ENCODE assay signal across 22 mouse cellular contexts in the genomic region with DNA sequence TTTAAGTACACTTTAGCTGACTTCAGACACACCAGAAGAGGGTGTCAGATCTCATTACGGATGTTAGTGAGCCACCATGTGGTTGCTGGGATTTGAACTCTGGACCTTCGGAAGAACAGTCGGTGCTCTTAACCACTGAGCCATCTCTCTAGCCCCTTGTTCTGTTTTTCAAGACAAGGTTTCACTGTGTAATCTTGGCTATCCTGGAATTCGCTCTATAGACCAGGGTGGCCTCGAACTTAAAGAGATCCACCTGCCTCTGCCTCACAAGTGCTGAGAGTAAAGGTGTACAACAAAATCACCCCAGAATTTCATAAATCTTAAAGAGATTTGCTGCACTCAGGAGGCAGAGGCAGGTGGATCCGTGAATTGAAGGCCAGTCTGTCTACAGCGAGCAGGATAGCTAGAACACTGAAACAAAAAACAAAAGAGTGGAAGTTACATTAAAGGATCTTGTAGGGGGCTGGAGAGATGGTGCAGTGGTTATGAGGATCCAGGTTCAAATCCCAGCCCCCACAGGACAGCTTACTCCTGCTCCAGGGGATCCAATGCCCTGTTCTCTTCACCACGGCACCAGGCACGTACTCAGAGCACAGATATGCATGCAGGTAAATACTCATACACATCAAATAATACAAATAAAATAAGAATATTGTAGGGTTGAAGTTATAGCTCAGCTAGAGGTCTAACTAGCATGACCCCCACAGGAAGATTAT. TPM values are rescaled to one million over a fixed set of nuclear protein-coding genes. Genes with fewer than 3 reads are reported as not detected.
DNase-seq lines count a peak whose midpoint lies in the region; ATAC-seq and TF ChIP-seq lines count a peak whose summit lies in the region.
"Had no signal": no experiment of that assay in that cellular context is flagged by ENCODE, and none has a peak within 500 bp of the region (broad histone marks: within the 10 kb centered on the region; RNA-seq: fewer than 3 reads in every experiment).

No protein-coding gene starts in this region.

- DNase-seq in heart, postnatal 0 days (ENCODE audit: low spot score): peak; percentile 4
- no peak for DNase-seq in heart, postnatal 36 days
- peak; percentile 80 for DNase-seq in midbrain, embryonic 11.5 days (ENCODE audit: low spot score, missing footprints)
- no peak for DNase-seq in midbrain, embryonic 14.5 days
- peak; percentile 90 for DNase-seq in ES-CJ7 (ENCODE audit: low read depth, low spot score)
- no peak for DNase-seq in thymus, postnatal 0 days (ENCODE audit: low spot score)
- DNase-seq: cerebellum, adult 8-10 months; kidney, adult 18-20 months; kidney, postnatal 10 days; right cerebral cortex, adult 18-20 months; thymus, postnatal 14 days had no signal

- H3K36me3 ChIP-seq in heart, postnatal 0 days (replicated peaks; ENCODE audit: control insufficient read depth, insufficient read depth, low read length): no peaks in the 10 kb centered on the region
- H3K36me3 ChIP-seq in midbrain, embryonic 11.5 days (ENCODE audit: control insufficient read depth, insufficient read depth, low read length): no peaks in the 10 kb centered on the region
- H3K36me3 ChIP-seq in midbrain, embryonic 14.5 days (ENCODE audit: control insufficient read depth, insufficient read depth, low read length): no peaks in the 10 kb centered on the region
- H3K36me3 ChIP-seq in kidney, embryonic 16.5 days (ENCODE audit: insufficient read depth, low read length): no peaks in the 10 kb centered on the region
- H3K36me3 ChIP-seq: heart, embryonic 12.5 days; limb, embryonic 15.5 days; lung, embryonic 15.5 days; midbrain, embryonic 12.5 days; neural tube, embryonic 13.5 days had no signal

- TF ChIP-seq EP300 in heart, postnatal 0 days (IDR thresholded peaks at IDR 0.05; ENCODE audit: low read depth): no peak

- H3K4me3 ChIP-seq in heart, postnatal 0 days (ENCODE audit: low read depth, low read length): no peak overlapping the region
- no peak overlapping the region for H3K4me3 ChIP-seq in midbrain, embryonic 11.5 days (ENCODE audit: low read depth, low read length)
- H3K4me3 ChIP-seq in midbrain, embryonic 14.5 days (replicated peaks; ENCODE audit: low read depth, low read length): no peak overlapping the region
- H3K4me3 ChIP-seq in kidney, embryonic 16.5 days (ENCODE audit: low read length): no peak overlapping the region
- H3K4me3 ChIP-seq: heart, embryonic 12.5 days; limb, embryonic 15.5 days; lung, embryonic 15.5 days; midbrain, embryonic 12.5 days; neural tube, embryonic 13.5 days had no signal

- WGBS in heart, postnatal 0 days: 61% methylated on average over 8 of the region's 9 CpGs
- 52% methylated on average over 8 of the region's 9 CpGs for WGBS in midbrain, embryonic 11.5 days
- WGBS in midbrain, embryonic 14.5 days: 51% methylated on average over 8 of the region's 9 CpGs
- WGBS in kidney, embryonic 16.5 days: 61% methylated on average over 8 of the region's 9 CpGs

- no peak for TF ChIP-seq CTCF in heart, postnatal 0 days (IDR thresholded peaks at IDR 0.05; ENCODE audit: low read depth)

- peak overlapping the region; percentile 34 for H3K27ac ChIP-seq in heart, postnatal 0 days (ENCODE audit: low read depth)
- no peak overlapping the region for H3K27ac ChIP-seq in midbrain, embryonic 11.5 days (ENCODE audit: low read depth, low read length)
- no peak overlapping the region for H3K27ac ChIP-seq in midbrain, embryonic 14.5 days (replicated peaks; ENCODE audit: low read depth, low read length)
- no peak overlapping the region for H3K27ac ChIP-seq in kidney, embryonic 16.5 days (ENCODE audit: low read length)
- H3K27ac ChIP-seq: limb, embryonic 15.5 days; lung, embryonic 15.5 days; midbrain, embryonic 12.5 days; neural tube, embryonic 13.5 days; stomach, postnatal 0 days had no signal

- intact Hi-C loops in heart, postnatal 36 days (cut with DNase I): no loop called here

- H3K4me2 ChIP-seq in heart, postnatal 0 days (ENCODE audit: low read depth, low read length): no peak overlapping the region
- H3K4me2 ChIP-seq in midbrain, embryonic 11.5 days: no peak overlapping the region
- H3K4me2 ChIP-seq in midbrain, embryonic 14.5 days (ENCODE audit: low read length): no peak overlapping the region
- H3K4me2 ChIP-seq in kidney, embryonic 16.5 days (replicated peaks; ENCODE audit: low read depth, low read length): no peak overlapping the region
- H3K4me2 ChIP-seq: heart, embryonic 12.5 days; limb, embryonic 15.5 days; lung, embryonic 15.5 days; midbrain, embryonic 12.5 days; neural tube, embryonic 13.5 days had no signal

- H3K9me3 ChIP-seq in heart, postnatal 0 days (replicated peaks; ENCODE audit: control insufficient read depth, low read length): no peaks in the 10 kb centered on the region
- no peaks in the 10 kb centered on the region for H3K9me3 ChIP-seq in midbrain, embryonic 11.5 days (ENCODE audit: control insufficient read depth, low read length)
- no peaks in the 10 kb centered on the region for H3K9me3 ChIP-seq in midbrain, embryonic 14.5 days (ENCODE audit: control insufficient read depth, low read length)
- H3K9me3 ChIP-seq in kidney, embryonic 16.5 days (ENCODE audit: low read length): no peaks in the 10 kb centered on the region
- H3K9me3 ChIP-seq: heart, embryonic 12.5 days; limb, embryonic 15.5 days; lung, embryonic 15.5 days; midbrain, embryonic 12.5 days; neural tube, embryonic 13.5 days had no signal

- H3K9ac ChIP-seq in heart, postnatal 0 days (replicated peaks; ENCODE audit: low read depth, low read length): no peak overlapping the region; the same call in 1 of the 2 replicates
- no peak overlapping the region for H3K9ac ChIP-seq in midbrain, embryonic 11.5 days (ENCODE audit: low read length)
- no peak overlapping the region for H3K9ac ChIP-seq in midbrain, embryonic 14.5 days (replicated peaks; ENCODE audit: low read length)
- H3K9ac ChIP-seq in kidney, embryonic 16.5 days (replicated peaks; ENCODE audit: low read length): no peak overlapping the region
- H3K9ac ChIP-seq: heart, embryonic 12.5 days; limb, embryonic 15.5 days; lung, embryonic 15.5 days; midbrain, embryonic 12.5 days; neural tube, embryonic 13.5 days had no signal

- H3K4me1 ChIP-seq in heart, postnatal 0 days (ENCODE audit: control insufficient read depth, insufficient read depth): peaks cover 14% of the 10 kb centered on the region; the same call in 1 of the 2 replicates
- H3K4me1 ChIP-seq in midbrain, embryonic 11.5 days (ENCODE audit: control insufficient read depth, insufficient read depth, low read length): peaks cover 14% of the 10 kb centered on the region
- H3K4me1 ChIP-seq in midbrain, embryonic 14.5 days (ENCODE audit: control insufficient read depth, insufficient read depth, low read length): peaks cover 16% of the 10 kb centered on the region
- H3K4me1 ChIP-seq in kidney, embryonic 16.5 days (ENCODE audit: insufficient read depth, low read length): peaks cover 20% of the 10 kb centered on the region

- no peaks in the 10 kb centered on the region for H3K27me3 ChIP-seq in heart, postnatal 0 days (ENCODE audit: control insufficient read depth, insufficient read depth, low read length)
- H3K27me3 ChIP-seq in midbrain, embryonic 11.5 days (ENCODE audit: control insufficient read depth, insufficient read depth, low read length): no peaks in the 10 kb centered on the region
- no peaks in the 10 kb centered on the region for H3K27me3 ChIP-seq in midbrain, embryonic 14.5 days (ENCODE audit: control insufficient read depth, insufficient read depth, low read length)
- no peaks in the 10 kb centered on the region for H3K27me3 ChIP-seq in kidney, embryonic 16.5 days (ENCODE audit: insufficient read depth, low read length)
- H3K27me3 ChIP-seq: heart, embryonic 12.5 days; limb, embryonic 15.5 days; lung, embryonic 15.5 days; midbrain, embryonic 12.5 days; neural tube, embryonic 13.5 days had no signal

- ATAC-seq in heart, postnatal 0 days (ENCODE audit: insufficient read depth, low read depth): no peak
- no peak for ATAC-seq in midbrain, embryonic 11.5 days (ENCODE audit: low FRiP score)
- ATAC-seq in midbrain, embryonic 14.5 days (ENCODE audit: low FRiP score, low TSS enrichment): no peak
- ATAC-seq in kidney, embryonic 16.5 days (ENCODE audit: low FRiP score, low TSS enrichment): no peak
- ATAC-seq: activated CD4-positive, CD25-positive, alpha-beta regulatory T cell, adult 4 months; forebrain, embryonic 16.5 days; hindbrain, embryonic 16.5 days had no signal

RNA-seq across cellular contexts. Expression of gene Tmem107, which starts 5.3 kb away (rescaled TPM):
- 10.9 and 25.5 TPM in 2 replicates for total RNA-seq in heart, postnatal 0 days (2014; rRNA removed; ENCODE audit: low replicate concordance)
- polyA plus RNA-seq in heart, postnatal 0 days (2015; fragmentation: Nextera tagmentation; extraction: Ambion mirVana): 18.3 and 24.3 TPM in 2 replicates
- total RNA-seq in heart, postnatal 36 days (2021): 1 to 10 TPM; 4.2 to 6.1 TPM
- 53.5 and 57.7 TPM in 2 replicates for polyA plus RNA-seq in midbrain, embryonic 11.5 days (2014; fragmentation: Nextera tagmentation; extraction: Ambion mirVana)
- 28.0 and 36.5 TPM in 2 replicates for polyA plus RNA-seq in midbrain, embryonic 14.5 days (2014; fragmentation: Nextera tagmentation; extraction: Ambion mirVana)
- 29.8 and 33.2 TPM in 2 replicates for polyA plus RNA-seq in thymus, postnatal 0 days (2015; fragmentation: Nextera tagmentation; extraction: Ambion mirVana)
- polyA plus RNA-seq in kidney, embryonic 16.5 days (2015; fragmentation: Nextera tagmentation; extraction: Ambion mirVana): 61.0 and 68.1 TPM in 2 replicates

RNA-seq across cellular contexts. Expression of gene Vamp2, which starts 12.4 kb away (rescaled TPM):
- 25.2 and 27.9 TPM in 2 replicates for total RNA-seq in heart, postnatal 0 days (2014; rRNA removed; ENCODE audit: low replicate concordance)
- 59.2 and 62.1 TPM in 2 replicates for polyA plus RNA-seq in heart, postnatal 0 days (2015; fragmentation: Nextera tagmentation; extraction: Ambion mirVana)
- total RNA-seq in heart, postnatal 36 days (2021): 10 to 100 TPM; 50.5 to 72.7 TPM
- 72.4 and 73.5 TPM in 2 replicates for polyA plus RNA-seq in midbrain, embryonic 11.5 days (2014; fragmentation: Nextera tagmentation; extraction: Ambion mirVana)
- polyA plus RNA-seq in midbrain, embryonic 14.5 days (2014; fragmentation: Nextera tagmentation; extraction: Ambion mirVana): 258 and 260 TPM in 2 replicates
- polyA plus RNA-seq in thymus, postnatal 0 days (2015; fragmentation: Nextera tagmentation; extraction: Ambion mirVana): 35.9 and 38.5 TPM in 2 replicates
- polyA plus RNA-seq in kidney, embryonic 16.5 days (2015; fragmentation: Nextera tagmentation; extraction: Ambion mirVana): 81.5 and 114 TPM in 2 replicates

RNA-seq across cellular contexts. Expression of gene Borcs6, which starts 16.4 kb away (rescaled TPM):
- 21.3 and 24.1 TPM in 2 replicates for total RNA-seq in heart, postnatal 0 days (2014; rRNA removed; ENCODE audit: low replicate concordance)
- 12.1 and 13.0 TPM in 2 replicates for polyA plus RNA-seq in heart, postnatal 0 days (2015; fragmentation: Nextera tagmentation; extraction: Ambion mirVana)
- 10 to 100 TPM; 16.0 to 17.1 TPM for total RNA-seq in heart, postnatal 36 days (2021)
- 8.8 and 9.8 TPM in 2 replicates for polyA plus RNA-seq in midbrain, embryonic 11.5 days (2014; fragmentation: Nextera tagmentation; extraction: Ambion mirVana)
- 17.3 and 20.1 TPM in 2 replicates for polyA plus RNA-seq in midbrain, embryonic 14.5 days (2014; fragmentation: Nextera tagmentation; extraction: Ambion mirVana)
- 9.8 and 12.4 TPM in 2 replicates for polyA plus RNA-seq in thymus, postnatal 0 days (2015; fragmentation: Nextera tagmentation; extraction: Ambion mirVana)
- 8.0 and 9.1 TPM in 2 replicates for polyA plus RNA-seq in kidney, embryonic 16.5 days (2015; fragmentation: Nextera tagmentation; extraction: Ambion mirVana)

RNA-seq across cellular contexts. Expression of gene Per1, which starts 19.1 kb away (rescaled TPM):
- total RNA-seq in heart, postnatal 0 days (2014; rRNA removed; ENCODE audit: low replicate concordance): 76.8 and 93.5 TPM in 2 replicates
- 8.1 and 9.7 TPM in 2 replicates for polyA plus RNA-seq in heart, postnatal 0 days (2015; fragmentation: Nextera tagmentation; extraction: Ambion mirVana)
- total RNA-seq in heart, postnatal 36 days (2021): 10 to 100 TPM; 34.2 to 82.1 TPM
- 6.0 and 7.3 TPM in 2 replicates for polyA plus RNA-seq in midbrain, embryonic 11.5 days (2014; fragmentation: Nextera tagmentation; extraction: Ambion mirVana)
- polyA plus RNA-seq in midbrain, embryonic 14.5 days (2014; fragmentation: Nextera tagmentation; extraction: Ambion mirVana): 9.3 and 13.1 TPM in 2 replicates
- 3.5 and 4.7 TPM in 2 replicates for polyA plus RNA-seq in thymus, postnatal 0 days (2015; fragmentation: Nextera tagmentation; extraction: Ambion mirVana)
- polyA plus RNA-seq in kidney, embryonic 16.5 days (2015; fragmentation: Nextera tagmentation; extraction: Ambion mirVana): 11.4 and 15.6 TPM in 2 replicates

RNA-seq across cellular contexts. Expression of gene Aurkb, which starts 30.5 kb away (rescaled TPM):
- total RNA-seq in heart, postnatal 0 days (2014; rRNA removed; ENCODE audit: low replicate concordance): 21.4 and 54.6 TPM in 2 replicates
- 19.5 and 19.9 TPM in 2 replicates for polyA plus RNA-seq in heart, postnatal 0 days (2015; fragmentation: Nextera tagmentation; extraction: Ambion mirVana)
- 1 to 10 TPM in 1 of 2 experiments, under 1 TPM in 1; 0.72 to 1.2 TPM for total RNA-seq in heart, postnatal 36 days (2021)
- 169 and 171 TPM in 2 replicates for polyA plus RNA-seq in midbrain, embryonic 11.5 days (2014; fragmentation: Nextera tagmentation; extraction: Ambion mirVana)
- polyA plus RNA-seq in midbrain, embryonic 14.5 days (2014; fragmentation: Nextera tagmentation; extraction: Ambion mirVana): 14.6 and 29.6 TPM in 2 replicates
- polyA plus RNA-seq in thymus, postnatal 0 days (2015; fragmentation: Nextera tagmentation; extraction: Ambion mirVana): 134 and 154 TPM in 2 replicates
- polyA plus RNA-seq in kidney, embryonic 16.5 days (2015; fragmentation: Nextera tagmentation; extraction: Ambion mirVana): 176 and 177 TPM in 2 replicates
- total RNA-seq: layer of hippocampus, adult 18-20 months had no signal

Comparison
In these comparisons a context has a peak if more than half of its experiments do, and no peak if none do; other contexts are left out.
1. DNase-seq: peak in heart, postnatal 0 days (single experiment), midbrain, embryonic 11.5 days (single experiment) and ES-CJ7 (single experiment); none in heart, postnatal 36 days (0 of 2), midbrain, embryonic 14.5 days (single experiment) and thymus, postnatal 0 days (single experiment).